Mouse (Mus musculus): ENCODE measurements around the gene Akap7.
"Not testable (repeated sequence)": the region's sequence is repeated elsewhere in the genome, so short reads cannot be mapped to it uniquely, and the experiment has no call there.

The Akap7 gene

DNA sequence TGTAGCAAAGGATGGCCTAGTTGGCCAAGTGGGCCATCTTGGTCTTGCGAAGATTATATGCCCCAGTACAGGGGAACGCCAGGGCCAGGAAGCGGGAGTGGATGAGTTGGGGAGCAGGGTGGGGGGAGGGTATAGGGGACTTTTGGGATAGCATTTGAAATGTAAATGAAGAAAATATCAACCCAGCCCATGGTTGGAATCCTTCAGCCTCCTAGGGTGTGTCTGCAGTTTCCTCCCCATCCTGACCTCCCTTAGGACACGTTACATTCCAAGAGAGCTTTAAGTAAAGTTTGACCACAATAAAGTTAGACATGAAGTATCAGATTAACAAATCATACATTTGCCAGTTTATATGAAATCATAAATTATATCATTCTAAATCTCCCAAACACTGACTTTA, 116.5 kb downstream of the Akap7 start:
- no peak for DNase-seq (ENCODE audit: low spot score in 2 of 2)

DNA sequence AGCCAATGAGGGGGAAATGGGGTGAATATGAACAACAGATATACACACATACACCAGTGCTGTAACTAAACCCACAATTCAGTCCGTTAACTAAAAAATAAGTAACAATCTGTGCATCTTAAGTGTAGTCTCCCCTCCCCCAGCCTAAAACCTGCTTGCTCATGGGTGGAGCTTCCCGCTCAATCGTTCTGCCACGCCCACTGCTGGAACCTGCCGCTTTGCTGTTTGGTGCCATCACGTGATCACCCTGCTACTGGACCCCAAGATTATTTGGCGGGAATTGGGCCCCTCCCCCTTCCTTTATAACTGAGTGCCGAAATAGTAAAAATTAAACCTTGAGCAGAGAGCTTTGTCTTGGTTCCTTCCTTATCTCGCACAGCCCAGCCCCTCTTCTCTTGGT, 121.4 kb downstream of the Akap7 start:
- not testable (repeated sequence) for DNase-seq (ENCODE audit: low spot score in 2 of 2)

DNA sequence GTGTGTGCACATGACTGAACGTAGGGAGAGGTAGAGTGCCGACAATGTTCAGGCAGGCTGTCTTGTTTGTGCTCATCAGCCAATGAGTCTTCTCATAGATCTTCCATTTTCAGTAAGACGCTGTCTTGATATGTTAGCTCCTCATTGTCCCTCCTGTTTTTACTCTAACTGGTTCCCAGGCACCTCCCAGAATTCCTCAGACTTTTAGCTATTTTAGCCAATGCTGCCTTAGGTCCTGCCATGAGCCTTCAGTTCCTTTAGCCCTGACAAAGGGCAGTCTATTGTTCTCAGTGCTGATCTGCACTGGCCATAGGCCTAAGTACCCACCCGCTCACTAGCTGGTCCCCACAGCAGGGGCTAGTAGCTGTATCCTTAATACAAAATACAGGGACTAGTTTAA, 122.0 kb downstream of the Akap7 start:
- DNase-seq (ENCODE audit: low spot score in 2 of 2) = no peak

- DNase-seq (ENCODE audit: low spot score in 2 of 2) = no peak
Measured at GRCm38 (mm10) chr10:25184819-25185603, 122.7 kb downstream of the Akap7 start.

DNA sequence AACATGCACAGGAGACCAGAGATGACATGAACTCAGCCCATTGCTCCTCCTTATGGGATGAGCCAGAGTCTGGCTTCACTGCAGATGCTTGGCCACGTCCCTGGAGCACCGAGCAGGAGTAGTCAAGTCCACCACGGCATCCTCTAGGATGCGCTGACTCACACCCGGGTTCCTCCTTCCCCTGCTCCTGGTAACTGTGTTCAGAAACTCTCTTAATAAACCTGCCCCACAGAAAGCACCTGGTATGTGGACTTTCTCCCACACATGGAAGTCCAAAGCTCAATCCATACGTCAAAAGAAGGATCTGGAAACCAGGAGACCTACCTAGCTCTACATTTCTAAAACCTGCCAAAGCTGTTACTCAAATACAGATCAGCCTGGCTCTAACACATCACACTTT, 124.4 kb downstream of the Akap7 start:
- DNase-seq (ENCODE audit: low spot score in 2 of 2) = no peak

GRCm38 (mm10) chr10:25179030-25179429, 128.6 kb downstream of the Akap7 start:
- DNase-seq (ENCODE audit: low spot score in 2 of 2) = no peak

DNA sequence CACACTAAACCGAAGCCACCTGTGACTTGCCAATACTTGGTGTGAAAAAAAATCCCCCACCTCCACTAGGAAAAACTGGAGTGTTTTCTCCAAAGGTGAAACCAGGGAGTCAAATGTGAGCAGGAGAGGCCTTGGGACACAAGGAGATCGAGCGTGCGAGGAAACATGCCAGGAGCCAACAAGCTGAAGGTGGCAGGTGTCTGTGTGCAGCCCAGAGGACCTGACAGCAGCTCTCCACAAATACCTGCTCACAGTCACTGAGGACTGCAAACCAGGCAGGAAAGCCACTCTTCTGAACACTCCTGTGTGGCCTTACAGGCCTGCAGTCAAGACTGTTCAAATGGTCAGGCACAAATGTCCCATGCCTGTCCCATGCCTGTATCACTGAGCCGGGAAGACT, 130.4 kb downstream of the Akap7 start:
- no peak for DNase-seq (ENCODE audit: low spot score in 2 of 2)

GRCm38 (mm10) chr10:25174872-25175271, 132.8 kb downstream of the Akap7 start:
- DNase-seq (ENCODE audit: low spot score in 2 of 2) = no peak

GRCm38 (mm10) chr10:25167365-25168194, 140.1 kb downstream of the Akap7 start:
- no peak for DNase-seq (ENCODE audit: low spot score in 2 of 2)

- DNase-seq (ENCODE audit: low spot score in 2 of 2) = not testable (repeated sequence)
Measured at GRCm38 (mm10) chr10:25163510-25163909, 144.2 kb downstream of the Akap7 start.

DNA sequence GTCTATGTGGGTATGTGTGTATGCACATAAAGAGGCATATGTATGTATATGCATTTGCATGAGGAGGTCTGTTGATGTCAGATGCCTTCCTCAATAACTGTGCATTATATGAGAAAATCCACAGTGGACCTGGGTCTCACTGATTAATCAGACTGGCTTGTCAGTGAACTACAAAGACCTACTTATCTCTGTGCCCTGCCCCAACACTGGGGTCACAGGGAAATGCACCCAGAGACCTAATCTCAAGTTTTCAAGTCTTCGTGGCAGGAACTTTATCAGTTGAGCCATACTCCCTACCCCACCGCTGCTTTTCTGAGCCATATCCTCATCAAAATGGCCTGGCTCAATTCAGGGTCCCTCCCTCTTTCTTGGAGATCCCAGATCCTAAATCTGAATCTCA, 146.0 kb downstream of the Akap7 start:
- DNase-seq (ENCODE audit: low spot score in 2 of 2) = no peak

GRCm38 (mm10) chr10:25158651-25159050, 149.0 kb downstream of the Akap7 start:
- no peak for DNase-seq (ENCODE audit: low spot score in 2 of 2)

DNA sequence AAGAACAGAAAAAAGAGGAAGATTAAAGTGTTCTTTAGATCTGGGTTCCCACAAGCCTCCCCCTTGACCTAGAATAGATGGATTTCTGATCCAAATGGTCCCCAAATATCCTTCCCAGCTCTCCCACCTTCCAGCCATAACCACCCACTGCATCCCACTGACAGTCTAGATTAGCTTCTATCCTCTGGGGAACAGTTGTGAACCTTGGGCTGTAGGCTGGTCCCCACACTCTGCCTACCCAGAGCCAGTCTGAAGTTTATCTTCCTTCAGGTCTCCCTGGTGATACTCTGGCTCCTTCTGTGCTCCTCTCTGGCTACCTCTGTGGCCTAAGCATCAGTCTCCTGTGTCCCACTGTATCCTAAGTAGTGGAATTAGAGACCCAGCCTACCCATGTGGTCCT, 150.3 kb downstream of the Akap7 start:
- no peak for DNase-seq (ENCODE audit: low spot score in 2 of 2)

DNA sequence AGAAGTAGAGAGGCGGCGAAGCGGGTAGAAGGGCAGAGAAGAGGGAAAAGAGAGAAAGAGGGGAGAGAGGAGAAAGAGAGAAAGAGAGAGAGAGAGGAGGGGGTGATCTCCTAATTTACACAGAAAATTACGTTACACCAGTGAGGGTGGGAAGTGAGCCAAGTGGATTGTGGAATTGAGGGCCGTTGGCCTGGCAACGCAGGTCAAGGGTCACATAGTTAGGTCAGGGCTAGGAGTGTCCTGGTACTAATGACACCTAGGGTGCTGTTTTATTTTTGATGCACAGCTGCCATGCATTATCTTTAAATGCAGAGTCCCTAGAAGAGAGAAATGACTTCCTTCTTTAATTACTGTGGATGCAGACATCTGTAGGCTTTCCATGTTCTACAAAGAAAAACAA, 153.4 kb downstream of the Akap7 start:
- no peak for DNase-seq (ENCODE audit: low spot score in 2 of 2)

DNA sequence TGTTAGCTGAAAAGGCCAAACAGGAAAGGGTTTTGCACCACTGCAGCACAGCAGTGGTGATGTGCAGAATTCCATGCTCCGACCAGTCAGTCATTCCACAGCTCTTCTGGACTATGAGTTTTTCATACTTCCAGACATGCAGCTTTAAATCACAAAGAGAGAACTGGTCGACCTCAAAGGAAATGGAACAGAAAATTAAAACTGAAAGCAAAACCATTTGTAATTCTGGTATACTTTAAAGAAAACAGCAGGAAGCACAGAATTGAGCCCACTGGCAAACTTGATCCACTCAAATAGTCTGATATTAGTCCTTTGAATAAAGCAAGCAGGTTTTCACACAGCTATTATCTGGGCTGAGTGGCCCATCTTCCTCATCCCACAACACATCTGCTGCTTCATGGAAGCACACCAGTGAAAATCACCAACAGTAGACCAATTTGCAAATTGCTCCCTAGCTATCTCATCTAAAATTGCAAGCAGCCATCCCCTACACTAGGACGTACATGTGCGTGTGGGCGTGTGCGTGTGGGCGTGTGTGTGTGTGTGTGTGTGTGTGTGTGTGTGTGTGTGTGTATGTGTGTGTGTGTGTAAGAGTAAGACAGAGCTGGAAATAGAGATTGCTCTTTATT, 156.4 kb downstream of the Akap7 start:
- no peak for DNase-seq (ENCODE audit: low spot score in 2 of 2)

- no peak for DNase-seq (ENCODE audit: low spot score in 2 of 2)
Measured at GRCm38 (mm10) chr10:25145851-25146250, 161.8 kb downstream of the Akap7 start.

GRCm38 (mm10) chr10:25144787-25145761, 162.6 kb downstream of the Akap7 start:
- no peak for DNase-seq (ENCODE audit: low spot score in 2 of 2)

- no peak for DNase-seq (ENCODE audit: low spot score in 2 of 2)
Measured at GRCm38 (mm10) chr10:25141781-25142180, 165.9 kb downstream of the Akap7 start.

- DNase-seq (ENCODE audit: low spot score in 2 of 2) = peak in 1 of 2 experiments; percentile 59
Measured at GRCm38 (mm10) chr10:25140155-25140755, 167.4 kb downstream of the Akap7 start.

- no peak for DNase-seq (ENCODE audit: low spot score in 2 of 2)
Measured at GRCm38 (mm10) chr10:25133581-25133980, 174.1 kb downstream of the Akap7 start.

- DNase-seq (ENCODE audit: low spot score in 2 of 2) = no peak
Measured at GRCm38 (mm10) chr10:25128455-25128863, 179.2 kb downstream of the Akap7 start.

All from urinary bladder, postnatal 4 days (tissue).